Mouse (Mus musculus) embryonic facial prominence, embryonic 11.5 days (tissue): Measurements from ENCODE around the gene Adamts18. TPM values are rescaled to one million over a fixed set of nuclear protein-coding genes. Genes with fewer than 3 reads are reported as not detected.

ENCODE experiments used
- ATAC-seq: fragments of 200-750 bp; cut with Nextera tagmentation; replicated peaks from 2 replicates; pipeline ENCODE4 v1.8.0; 2017; ENCODE audit warnings: low read depth; ENCODE audit not compliant: insufficient number of reproducible peaks, low FRiP score, low TSS enrichment
- DNase-seq: peaks from one replicate; pipeline ENCODE4 v3.0.0-alpha.2; 2015; ENCODE audit warnings: low spot score
- H3K27ac ChIP-seq: fragments of 300-500 bp; sonication (generic); replicated peaks from 2 replicates; pipeline ENCODE4 v1.5.1; 2014; ENCODE audit warnings: mild to moderate bottlenecking, low read depth, low read length, control low read depth
- H3K27me3 ChIP-seq: fragments of 300-500 bp; sonication (generic); 2 replicates; pipeline ENCODE4 v1.6.1; 2014; ENCODE audit warnings: mild to moderate bottlenecking, low read length, moderate library complexity, mixed read lengths; ENCODE audit not compliant: control insufficient read depth, insufficient read depth
- H3K36me3 ChIP-seq: fragments of 300-500 bp; sonication (generic); replicated peaks from 2 replicates; pipeline ENCODE4 v1.6.1; 2014; ENCODE audit warnings: low read depth, mild to moderate bottlenecking, low read length, moderate library complexity, mixed read lengths; ENCODE audit not compliant: control insufficient read depth, insufficient read depth
- H3K4me1 ChIP-seq: fragments of 300-500 bp; sonication (generic); 2 replicates; pipeline ENCODE4 v1.6.1; 2014; ENCODE audit warnings: low read length, mixed read lengths; ENCODE audit not compliant: control insufficient read depth, insufficient read depth
- H3K4me2 ChIP-seq: fragments of 300-500 bp; sonication (generic); 2 replicates; pipeline ENCODE4 v1.6.1; 2014; ENCODE audit warnings: low read depth, mild to moderate bottlenecking, control low read depth, low read length, moderate library complexity
- H3K4me3 ChIP-seq: fragments of 300-500 bp; sonication (generic); 2 replicates; pipeline ENCODE4 v1.5.1; 2014; ENCODE audit warnings: low read depth, low read length, control low read depth
- H3K9ac ChIP-seq: fragments of 300-500 bp; sonication (generic); replicated peaks from 2 replicates; pipeline ENCODE4 v1.6.1; 2014; ENCODE audit warnings: mild to moderate bottlenecking, control low read depth, low read length
- H3K9me3 ChIP-seq: fragments of 300-500 bp; sonication (generic); replicated peaks from 2 replicates; pipeline ENCODE4 v1.6.1; 2016; ENCODE audit warnings: mild to moderate bottlenecking, low read length, inconsistent platforms, mixed read lengths; ENCODE audit not compliant: control insufficient read depth
- WGBS: fragments of 180-500 bp; shearing (Covaris S2); extraction: QIAGEN DNeasy Blood & Tissue Kit; methylation state at CpG from one replicate; pipeline ENCODE4 v1.1.7; 2014; 5-methylcytosine and 5-hydroxymethylcytosine counted together
- polyA plus RNA-seq: library from polyadenylated mRNA; unstranded; fragments of >200 nt; fragmentation: Nextera tagmentation; extraction: Ambion mirVana; gene quantifications from 2 replicates; pipeline ENCODE4 v1.2.1, GENCODE M21; 2014

The Adamts18 gene
- polyA plus RNA-seq, 1 experiment from 2014 or later, result 3.6 TPM

DNA sequence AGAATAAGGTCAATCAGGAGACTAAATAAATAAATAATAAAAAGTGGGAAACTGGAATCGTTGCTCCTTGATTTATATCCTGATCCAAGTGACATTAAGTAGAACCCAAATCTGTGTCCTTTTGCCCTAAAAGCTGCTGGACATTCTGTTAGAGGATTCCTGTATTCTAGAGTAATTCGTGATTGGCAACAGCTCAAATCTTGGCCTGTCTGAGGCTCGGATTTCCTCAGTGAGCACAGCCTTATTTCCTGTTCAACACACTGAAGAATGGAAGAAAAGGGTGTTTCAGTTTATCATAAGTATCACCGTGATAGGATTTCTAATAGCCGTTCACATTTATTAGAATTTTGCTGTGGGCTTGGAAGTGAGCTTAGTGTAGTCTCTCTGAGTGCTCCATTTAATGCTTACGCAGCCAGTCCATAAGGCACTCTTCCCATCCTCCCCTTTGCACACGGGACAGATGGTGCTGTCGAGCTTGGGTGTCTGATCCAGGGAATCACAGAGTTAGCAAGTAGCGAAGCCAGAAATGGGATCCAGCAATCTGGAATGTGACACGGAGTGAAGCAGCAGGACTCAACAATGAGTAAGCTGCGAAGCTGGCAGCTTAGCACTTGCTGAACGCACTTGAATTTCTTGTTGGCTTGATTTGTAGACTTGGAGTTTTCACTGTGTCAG is 25.0 kb upstream of the Adamts18 start:
- 74% methylated on average over 12 of the region's 12 CpGs for WGBS
- H3K4me2 ChIP-seq, result no peak overlapping the region
- no peaks in the 10 kb centered on the region for H3K27me3 ChIP-seq
- no peaks in the 10 kb centered on the region for H3K9me3 ChIP-seq
- H3K4me1 ChIP-seq, result no peaks in the 10 kb centered on the region
- no peak overlapping the region for H3K9ac ChIP-seq
- no peaks in the 10 kb centered on the region for H3K36me3 ChIP-seq
- H3K27ac ChIP-seq, result no peak overlapping the region
- no peak for ATAC-seq
- no peak overlapping the region for H3K4me3 ChIP-seq
- DNase-seq, result no peak

DNA sequence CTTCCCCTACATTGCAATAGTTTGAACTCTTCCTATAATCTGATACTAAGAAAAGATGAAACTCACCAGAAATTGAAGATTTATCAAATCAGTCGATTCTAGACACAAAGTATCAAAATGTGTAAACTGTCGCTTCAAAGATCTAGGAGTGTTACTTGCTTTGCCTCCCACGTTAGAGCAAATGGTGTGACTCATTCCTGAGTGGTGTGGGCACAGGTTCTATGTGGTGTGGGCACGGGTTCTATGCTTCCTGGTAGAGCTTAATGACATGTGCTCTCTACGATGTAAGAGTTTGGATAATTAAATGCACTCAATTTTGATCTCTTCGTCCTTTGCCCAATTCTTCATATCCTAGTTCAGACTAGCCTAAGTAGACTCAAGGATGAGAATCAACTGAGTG is 23.9 kb upstream of the Adamts18 start:
- DNase-seq, result no peak
- H3K9ac ChIP-seq, result no peak overlapping the region
- no peak for ATAC-seq
- H3K4me1 ChIP-seq, result no peaks in the 10 kb centered on the region
- no peaks in the 10 kb centered on the region for H3K27me3 ChIP-seq
- H3K4me3 ChIP-seq, result no peak overlapping the region
- no peaks in the 10 kb centered on the region for H3K9me3 ChIP-seq
- no peak overlapping the region for H3K4me2 ChIP-seq
- no peaks in the 10 kb centered on the region for H3K36me3 ChIP-seq
- WGBS, result 95% methylated on average over 6 of the region's 6 CpGs
- H3K27ac ChIP-seq, result no peak overlapping the region

DNA sequence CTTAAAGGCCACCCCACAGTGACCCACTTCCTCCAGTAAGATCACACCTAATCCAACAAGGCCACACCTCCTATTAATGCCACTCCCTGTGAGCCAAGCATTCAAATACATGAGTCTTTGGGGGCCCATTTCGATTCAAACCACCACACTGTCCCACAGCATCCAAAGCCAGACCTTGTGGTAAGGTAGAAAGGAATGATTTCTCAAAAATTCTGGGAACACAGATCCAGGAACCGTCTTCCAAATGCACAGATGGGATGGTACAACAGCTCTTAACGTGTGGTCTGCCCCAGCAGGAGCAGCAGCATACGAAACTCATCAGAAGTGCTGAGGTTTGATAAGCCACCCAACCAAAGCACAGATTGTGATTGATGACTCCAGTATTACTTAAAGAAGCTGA is 18.0 kb upstream of the Adamts18 start:
- H3K4me2 ChIP-seq, result no peak overlapping the region
- no peak overlapping the region for H3K4me3 ChIP-seq
- WGBS, result 83% methylated on average over 4 of the region's 4 CpGs
- ATAC-seq (no peak), DNase-seq (no peak)
- H3K36me3 ChIP-seq, result no peaks in the 10 kb centered on the region
- no peaks in the 10 kb centered on the region for H3K9me3 ChIP-seq
- H3K27ac ChIP-seq, result no peak overlapping the region
- no peak overlapping the region for H3K9ac ChIP-seq
- no peaks in the 10 kb centered on the region for H3K4me1 ChIP-seq
- no peaks in the 10 kb centered on the region for H3K27me3 ChIP-seq

DNA sequence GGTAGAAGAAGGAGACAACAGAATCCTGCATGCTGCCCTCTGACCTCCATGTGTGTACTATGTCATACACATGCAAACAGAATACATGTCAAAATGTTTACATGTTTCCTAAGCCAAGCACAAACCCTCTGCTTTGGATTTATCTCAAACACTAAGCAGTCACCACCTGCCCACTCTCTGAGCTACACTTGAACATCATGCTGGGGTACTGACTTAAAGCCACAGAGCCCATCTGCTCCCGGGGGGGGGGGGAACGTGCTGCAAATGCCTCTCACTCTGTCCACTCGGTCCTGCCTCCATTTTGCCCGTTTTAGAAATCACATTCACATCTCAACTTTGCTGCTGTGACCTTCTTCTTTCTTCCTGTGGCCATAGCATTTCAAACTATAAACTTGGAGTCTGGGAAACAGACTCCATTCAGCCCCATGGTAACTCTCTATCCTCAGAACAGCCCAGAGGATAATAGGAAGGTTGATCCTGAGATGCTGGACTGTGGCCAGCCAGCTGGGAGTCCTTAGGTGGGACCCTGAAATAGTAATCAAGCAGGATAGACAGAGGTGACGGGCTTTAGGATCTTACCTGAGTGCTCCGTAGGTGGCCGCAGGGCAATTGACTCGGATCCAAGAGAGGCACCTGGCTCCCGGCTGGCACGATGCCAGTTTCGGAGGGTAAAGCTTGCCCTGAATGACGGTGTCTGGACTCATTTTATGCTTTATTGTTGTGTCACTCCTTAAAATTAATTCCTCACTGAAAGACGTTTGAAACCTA is 17.0 kb upstream of the Adamts18 start:
- Histone ChIP-seq H3K27ac (no peak overlapping the region), H3K9ac (no peak overlapping the region), H3K9me3 (no peaks in the 10 kb centered on the region), H3K4me2 (no peak overlapping the region), H3K4me3 (no peak overlapping the region), H3K4me1 (no peaks in the 10 kb centered on the region), H3K36me3 (no peaks in the 10 kb centered on the region), H3K27me3 (no peaks in the 10 kb centered on the region)
- ATAC-seq (peak; percentile 56; the same call in 1 of the 2 replicates), DNase-seq (no peak)
- WGBS, result 82% methylated on average over 13 of the region's 13 CpGs

DNA sequence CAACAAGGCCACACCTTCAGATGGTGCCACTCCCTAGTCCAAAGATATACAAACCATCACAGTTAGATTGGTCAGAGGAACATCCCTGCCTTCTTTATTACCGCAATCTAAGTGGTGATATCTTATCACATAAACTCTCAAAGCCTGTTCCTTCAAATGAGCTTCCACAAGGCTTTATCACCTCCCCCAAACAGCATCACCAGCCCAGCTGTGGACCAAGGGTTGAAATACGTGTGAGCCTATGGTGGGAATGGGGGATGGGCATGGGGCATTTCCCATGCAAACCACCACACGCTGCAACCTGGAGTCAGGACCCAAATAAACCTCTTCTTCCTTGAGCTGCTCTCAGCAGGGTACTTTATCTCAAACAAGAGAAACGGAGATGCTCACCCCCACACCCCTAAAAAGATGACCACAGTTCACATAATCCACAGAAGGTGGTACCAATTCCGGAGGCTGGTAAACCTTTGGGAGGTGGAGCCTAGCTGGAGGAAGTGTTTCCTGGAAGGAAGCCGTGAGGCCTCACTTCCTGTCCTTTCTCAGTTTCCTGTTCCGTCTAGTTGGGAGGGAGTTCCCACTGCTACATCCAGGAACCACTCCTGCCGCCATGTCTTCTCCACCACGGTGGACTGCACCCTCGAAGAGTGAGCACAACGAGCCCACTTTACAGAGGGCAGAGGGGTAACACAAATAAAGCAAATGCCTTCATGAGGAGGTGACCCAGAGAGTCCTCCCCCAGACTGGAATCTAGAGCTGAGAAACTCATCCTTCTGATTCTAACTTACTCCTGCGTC is 11.5 kb upstream of the Adamts18 start:
- H3K27me3 ChIP-seq, result no peaks in the 10 kb centered on the region
- H3K9me3 ChIP-seq, result no peaks in the 10 kb centered on the region
- H3K4me2 ChIP-seq, result no peak overlapping the region
- H3K9ac ChIP-seq, result no peak overlapping the region
- no peak overlapping the region for H3K4me3 ChIP-seq
- 92% methylated on average over 12 of the region's 12 CpGs for WGBS
- no peaks in the 10 kb centered on the region for H3K36me3 ChIP-seq
- ATAC-seq, result no peak
- no peak overlapping the region for H3K27ac ChIP-seq
- DNase-seq, result no peak
- H3K4me1 ChIP-seq, result no peaks in the 10 kb centered on the region

DNA sequence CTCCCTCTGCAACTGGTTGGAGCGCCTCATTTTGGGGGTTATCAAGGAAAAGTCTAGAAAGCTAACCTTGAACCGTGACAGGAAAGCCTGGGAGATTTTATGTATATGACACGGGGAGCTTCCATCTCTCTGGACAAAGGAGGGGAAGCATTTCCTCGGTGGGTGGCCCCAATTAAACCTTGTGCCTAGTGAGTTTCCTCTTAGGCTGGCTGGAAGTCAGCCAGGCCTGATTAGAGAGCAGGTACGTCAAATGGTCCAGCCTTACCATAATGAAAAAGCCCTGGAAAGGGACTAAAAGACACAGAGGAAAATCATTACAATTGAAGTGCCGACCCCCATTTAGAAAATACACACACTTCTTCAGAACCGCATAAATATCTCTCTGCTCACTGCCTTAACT is 10.3 kb upstream of the Adamts18 start:
- 54% methylated on average over 7 of the region's 7 CpGs for WGBS

DNA sequence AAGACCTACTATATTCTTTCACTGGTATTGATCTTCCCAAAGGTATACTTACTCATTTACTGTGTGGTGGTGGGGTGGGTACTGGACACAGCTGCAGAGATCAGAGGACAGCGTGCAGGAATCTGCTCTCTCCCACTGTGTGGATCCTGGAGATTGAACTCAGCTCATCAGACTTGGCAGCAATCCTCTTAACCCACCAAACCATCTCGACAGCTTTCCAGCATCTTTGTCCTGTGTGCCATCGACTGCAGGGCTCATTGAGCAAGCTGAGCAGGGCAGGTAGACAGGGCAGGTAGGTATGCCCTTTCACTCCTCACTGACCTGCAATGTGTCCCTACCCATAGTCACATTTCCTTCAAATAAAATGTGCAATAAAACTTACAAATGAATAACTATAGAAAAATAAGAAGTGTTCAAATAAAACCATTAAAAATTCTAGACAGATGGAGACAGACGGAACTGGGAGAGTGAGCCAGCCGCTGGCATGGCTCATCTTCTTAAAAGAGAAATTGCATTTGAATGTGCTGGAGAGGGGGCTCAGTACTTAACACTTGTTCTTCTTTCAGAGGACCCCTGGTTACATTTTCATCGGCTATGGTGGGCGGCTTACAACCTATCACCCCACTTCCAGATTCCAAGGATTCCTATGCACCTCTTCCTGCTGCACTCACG is 6.2 kb upstream of the Adamts18 start:
- DNase-seq (no peak), ATAC-seq (no peak)
- Histone ChIP-seq H3K36me3 (no peaks in the 10 kb centered on the region), H3K4me3 (no peak overlapping the region), H3K27me3 (no peaks in the 10 kb centered on the region; the same call in 1 of the 2 replicates), H3K9me3 (no peaks in the 10 kb centered on the region), H3K4me2 (no peak overlapping the region), H3K27ac (no peak overlapping the region), H3K9ac (no peak overlapping the region), H3K4me1 (no peaks in the 10 kb centered on the region)
- WGBS, result 82% methylated on average over 8 of the region's 8 CpGs

More for the DNA sequence above, 10.3 kb upstream of the Adamts18 start:
- DNase-seq, result no peak
- ATAC-seq, result no peak
- H3K9me3 ChIP-seq, result no peaks in the 10 kb centered on the region
- no peak overlapping the region for H3K9ac ChIP-seq
- H3K4me2 ChIP-seq, result no peak overlapping the region
- H3K27ac ChIP-seq, result no peak overlapping the region
- H3K27me3 ChIP-seq, result no peaks in the 10 kb centered on the region
- H3K4me1 ChIP-seq, result no peaks in the 10 kb centered on the region
- H3K36me3 ChIP-seq, result no peaks in the 10 kb centered on the region
- no peak overlapping the region for H3K4me3 ChIP-seq
